Mouse (Mus musculus) heart, postnatal 0 days (tissue): ENCODE measurements around the gene Wbp1l.

Experiments
- CTCF ChIP-seq: IDR thresholded peaks from 2 replicates; pipeline ENCODE4 v1.5.1; 2016; ENCODE audit warnings: antibody characterized with exemption, control low read depth, low read depth
- EP300 ChIP-seq: IDR thresholded peaks from 2 replicates; pipeline ENCODE4 v1.6.1; 2016; ENCODE audit warnings: antibody characterized with exemption, low read depth

DNA sequence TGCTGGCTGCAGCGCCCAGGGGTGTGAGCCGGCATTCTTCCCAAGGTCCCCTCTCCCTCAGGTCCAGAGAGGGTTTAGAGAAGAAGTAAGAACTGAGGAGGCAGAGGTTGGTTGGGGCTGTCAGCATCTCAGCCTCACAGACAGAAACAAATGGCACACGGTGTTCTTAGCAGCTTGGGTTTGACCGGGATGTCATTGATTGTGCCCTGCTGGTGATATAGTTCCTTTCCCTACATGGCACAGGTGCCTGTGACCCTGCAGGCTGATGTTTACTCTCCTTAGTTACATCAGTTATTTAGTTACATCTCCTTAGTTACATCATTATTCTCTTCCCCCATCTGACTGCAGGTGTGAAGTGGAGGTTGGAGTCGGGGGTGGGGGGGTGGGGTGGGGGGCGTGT, 7.3 kb upstream of the Wbp1l start:
- TF ChIP-seq CTCF: no peak
- no peak for TF ChIP-seq EP300
